9 mouse cellular contexts compared by ENCODE assay signal in genomic region chr9:104269349-104269871, GRCm38 (mm10). TPM values are rescaled to one million over a fixed set of nuclear protein-coding genes. Genes with fewer than 3 reads are reported as not detected.
DNase-seq lines count a peak whose midpoint lies in the region; ATAC-seq and TF ChIP-seq lines count a peak whose summit lies in the region.
"Had no signal": no experiment of that assay in that cellular context is flagged by ENCODE, and none has a peak within 500 bp of the region (broad histone marks: within the 10 kb centered on the region; RNA-seq: fewer than 3 reads in every experiment).

No protein-coding gene starts in this region.

- H3K4me3 ChIP-seq in hindbrain, postnatal 0 days (ENCODE audit: low read length), result no peak overlapping the region
- H3K4me3 ChIP-seq in hindbrain, embryonic 16.5 days (ENCODE audit: low read length), result no peak overlapping the region
- H3K4me3 ChIP-seq in midbrain, embryonic 13.5 days (replicated peaks), result no peak overlapping the region
- H3K4me3 ChIP-seq: liver, embryonic 13.5 days had no signal

- TF ChIP-seq CTCF in hindbrain, postnatal 0 days (IDR thresholded peaks at IDR 0.05; ENCODE audit: low read depth), result no peak

- WGBS in hindbrain, postnatal 0 days, result 41% methylated on average over 10 of the region's 10 CpGs
- 39% methylated on average over 10 of the region's 10 CpGs for WGBS in hindbrain, embryonic 16.5 days
- WGBS in midbrain, embryonic 13.5 days, result 35% methylated on average over 10 of the region's 10 CpGs

- no peak for DNase-seq in hindbrain, postnatal 0 days (ENCODE audit: low spot score)
- peak; percentile 67 for DNase-seq in A20 (ENCODE audit: low read depth, low spot score)
- DNase-seq in c-Kit-positive CD71-negative TER-119-negative erythroid progenitor cells, embryonic 14.5 days (ENCODE audit: low read depth), result peak; percentile 24
- no peak for DNase-seq in cerebellum, adult 11 months
- no peak for DNase-seq in cerebellum, adult 9-11 months
- DNase-seq: liver, embryonic 13.5 days had no signal

- no peaks in the 10 kb centered on the region for H3K9me3 ChIP-seq in hindbrain, postnatal 0 days (ENCODE audit: low read length)
- H3K9me3 ChIP-seq in hindbrain, embryonic 16.5 days (ENCODE audit: control insufficient read depth, low read length), result no peaks in the 10 kb centered on the region
- H3K9me3 ChIP-seq in midbrain, embryonic 13.5 days, result no peaks in the 10 kb centered on the region
- H3K9me3 ChIP-seq: liver, embryonic 13.5 days had no signal

- H3K9ac ChIP-seq in hindbrain, postnatal 0 days (replicated peaks; ENCODE audit: low read length), result no peak overlapping the region
- H3K9ac ChIP-seq in hindbrain, embryonic 16.5 days (ENCODE audit: low read depth, low read length), result no peak overlapping the region
- H3K9ac ChIP-seq in midbrain, embryonic 13.5 days (replicated peaks), result no peak overlapping the region
- H3K9ac ChIP-seq: liver, embryonic 13.5 days had no signal

- H3K4me2 ChIP-seq in hindbrain, postnatal 0 days (ENCODE audit: low read depth, low read length), result no peak overlapping the region
- no peak overlapping the region for H3K4me2 ChIP-seq in hindbrain, embryonic 16.5 days (ENCODE audit: low read length)
- H3K4me2 ChIP-seq in midbrain, embryonic 13.5 days (replicated peaks), result no peak overlapping the region
- H3K4me2 ChIP-seq: liver, embryonic 13.5 days had no signal

- no peak for ATAC-seq in hindbrain, postnatal 0 days
- no peak for ATAC-seq in hindbrain, embryonic 16.5 days
- no peak for ATAC-seq in midbrain, embryonic 13.5 days
- ATAC-seq in CD4-positive, CD25-positive, alpha-beta regulatory T cell, adult 4 months, result no peak

- H3K4me1 ChIP-seq in hindbrain, postnatal 0 days (ENCODE audit: insufficient read depth, low read length), result no peaks in the 10 kb centered on the region
- H3K4me1 ChIP-seq in hindbrain, embryonic 16.5 days (ENCODE audit: control insufficient read depth, insufficient read depth, low read depth, low read length), result no peaks in the 10 kb centered on the region
- H3K4me1 ChIP-seq in midbrain, embryonic 13.5 days (replicated peaks), result no peaks in the 10 kb centered on the region
- H3K4me1 ChIP-seq: liver, embryonic 13.5 days had no signal

- H3K36me3 ChIP-seq in hindbrain, postnatal 0 days (ENCODE audit: insufficient read depth, low read length), result no peaks in the 10 kb centered on the region
- no peaks in the 10 kb centered on the region for H3K36me3 ChIP-seq in hindbrain, embryonic 16.5 days (ENCODE audit: control insufficient read depth, insufficient read depth, low read length)
- no peaks in the 10 kb centered on the region for H3K36me3 ChIP-seq in midbrain, embryonic 13.5 days
- H3K36me3 ChIP-seq: liver, embryonic 13.5 days had no signal

- no peaks in the 10 kb centered on the region for H3K27me3 ChIP-seq in hindbrain, postnatal 0 days (ENCODE audit: insufficient read depth, low read length)
- no peaks in the 10 kb centered on the region for H3K27me3 ChIP-seq in hindbrain, embryonic 16.5 days (replicated peaks; ENCODE audit: control insufficient read depth, insufficient read depth, low read length)
- no peaks in the 10 kb centered on the region for H3K27me3 ChIP-seq in midbrain, embryonic 13.5 days
- H3K27me3 ChIP-seq: liver, embryonic 13.5 days had no signal

- 0 out of 2 replicates have a peak overlapping the region, but pooled peaks have one; percentile 36 for H3K27ac ChIP-seq in hindbrain, postnatal 0 days
- no peak overlapping the region for H3K27ac ChIP-seq in hindbrain, embryonic 16.5 days (ENCODE audit: low read depth, low read length)
- H3K27ac ChIP-seq in midbrain, embryonic 13.5 days, result 0 out of 2 replicates have a peak overlapping the region, but pooled peaks have one; percentile 25
- H3K27ac ChIP-seq: liver, embryonic 13.5 days had no signal

RNA-seq across cellular contexts. Expression of gene Dnajc13, which starts 6.7 kb away (rescaled TPM):
- total RNA-seq in hindbrain, postnatal 0 days (2014; rRNA removed), result 44.5 and 53.7 TPM in 2 replicates
- 14.2 and 15.2 TPM in 2 replicates for polyA plus RNA-seq in hindbrain, postnatal 0 days (2015; fragmentation: Nextera tagmentation; extraction: Ambion mirVana)
- 17.8 TPM in 2 replicates for polyA plus RNA-seq in hindbrain, embryonic 16.5 days (2015; fragmentation: Nextera tagmentation; extraction: Ambion mirVana)
- 18.9 and 19.2 TPM in 2 replicates for polyA plus RNA-seq in midbrain, embryonic 13.5 days (2015; fragmentation: Nextera tagmentation; extraction: Ambion mirVana)
- polyA plus RNA-seq in CD4-positive, CD25-positive, alpha-beta regulatory T cell, adult 4 months (2017; shearing (Covaris generic)), result 10 to 100 TPM; 19.1 to 19.8 TPM

Comparison
In these comparisons a context has a peak if more than half of its experiments do, and no peak if none do; other contexts are left out.
1. DNase-seq: peak in A20 (single experiment) and c-Kit-positive CD71-negative TER-119-negative erythroid progenitor cells, embryonic 14.5 days (single experiment); none in hindbrain, postnatal 0 days (single experiment), cerebellum, adult 11 months (single experiment) and cerebellum, adult 9-11 months (single experiment).